Mouse (Mus musculus): Measurements from ENCODE around the gene Set. TPM values are rescaled to one million over a fixed set of nuclear protein-coding genes. Genes with fewer than 3 reads are reported as not detected.

The Set gene
- polyA plus RNA-seq, 1 experiment from 2014 or later: 147 TPM

GRCm38 (mm10) chr2:30091521-30091920, 34.3 kb downstream of the Set start:
- Histone ChIP-seq H3K9ac (no peak overlapping the region), H3K36me3 (replicated peaks) (peaks cover 17% of the 10 kb centered on the region), H3K27me3 (no peaks in the 10 kb centered on the region), H3K9me3 (replicated peaks) (no peaks in the 10 kb centered on the region), H3K27ac (replicated peaks) (no peak overlapping the region), H3K4me2 (no peak overlapping the region), H3K4me1 (replicated peaks) (peaks cover 35% of the 10 kb centered on the region), H3K4me3 (replicated peaks) (no peak overlapping the region)
- WGBS (ENCODE audit: insufficient replicate concordance): 89% methylated on average over 12 of the region's 12 CpGs
- no peak for ATAC-seq (ENCODE audit: insufficient read depth)

DNA sequence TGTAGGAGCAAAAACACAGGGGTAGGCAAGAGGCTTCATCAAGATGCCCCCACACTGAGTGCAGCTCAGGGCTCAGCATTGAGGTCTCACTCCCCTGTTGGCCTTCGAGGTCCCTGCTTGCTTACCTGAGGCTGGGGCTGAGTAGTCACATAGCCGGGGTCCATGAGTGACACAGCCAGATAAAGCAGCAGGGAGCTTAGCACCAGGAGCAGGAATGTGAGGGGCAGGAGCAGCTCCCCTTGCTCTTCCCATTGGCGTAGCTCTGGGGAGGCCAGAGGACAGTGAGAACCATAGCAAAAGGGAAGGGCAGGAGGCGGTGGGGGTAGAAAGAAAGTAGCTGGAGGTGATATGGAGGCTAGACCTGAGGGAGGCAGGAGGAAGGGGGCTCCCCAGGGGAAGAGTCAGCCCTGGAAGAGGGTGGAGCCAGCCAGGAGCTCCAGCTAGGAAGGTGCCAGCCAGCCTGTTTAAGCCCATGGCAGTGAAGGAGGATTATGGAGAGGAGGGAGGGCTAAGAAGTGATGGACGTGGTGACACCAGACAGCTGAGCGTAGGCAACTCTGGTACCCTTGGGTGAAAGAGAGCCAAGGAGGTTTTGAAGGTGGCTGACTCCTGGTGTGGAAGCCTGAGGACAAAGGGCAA, 35.2 kb downstream of the Set start:
- 47% methylated on average over 6 of the region's 6 CpGs for WGBS (ENCODE audit: insufficient replicate concordance)
- Histone ChIP-seq H3K9me3 (replicated peaks) (no peaks in the 10 kb centered on the region), H3K27me3 (no peaks in the 10 kb centered on the region), H3K4me2 (peak overlapping the region; percentile 90), H3K9ac (peak overlapping the region; percentile 82), H3K4me1 (replicated peaks) (peaks cover 35% of the 10 kb centered on the region), H3K36me3 (replicated peaks) (peaks cover 17% of the 10 kb centered on the region), H3K27ac (replicated peaks) (peak overlapping the region; percentile 82), H3K4me3 (replicated peaks) (peak overlapping the region; percentile 93)
- no peak for ATAC-seq (ENCODE audit: insufficient read depth)

DNA sequence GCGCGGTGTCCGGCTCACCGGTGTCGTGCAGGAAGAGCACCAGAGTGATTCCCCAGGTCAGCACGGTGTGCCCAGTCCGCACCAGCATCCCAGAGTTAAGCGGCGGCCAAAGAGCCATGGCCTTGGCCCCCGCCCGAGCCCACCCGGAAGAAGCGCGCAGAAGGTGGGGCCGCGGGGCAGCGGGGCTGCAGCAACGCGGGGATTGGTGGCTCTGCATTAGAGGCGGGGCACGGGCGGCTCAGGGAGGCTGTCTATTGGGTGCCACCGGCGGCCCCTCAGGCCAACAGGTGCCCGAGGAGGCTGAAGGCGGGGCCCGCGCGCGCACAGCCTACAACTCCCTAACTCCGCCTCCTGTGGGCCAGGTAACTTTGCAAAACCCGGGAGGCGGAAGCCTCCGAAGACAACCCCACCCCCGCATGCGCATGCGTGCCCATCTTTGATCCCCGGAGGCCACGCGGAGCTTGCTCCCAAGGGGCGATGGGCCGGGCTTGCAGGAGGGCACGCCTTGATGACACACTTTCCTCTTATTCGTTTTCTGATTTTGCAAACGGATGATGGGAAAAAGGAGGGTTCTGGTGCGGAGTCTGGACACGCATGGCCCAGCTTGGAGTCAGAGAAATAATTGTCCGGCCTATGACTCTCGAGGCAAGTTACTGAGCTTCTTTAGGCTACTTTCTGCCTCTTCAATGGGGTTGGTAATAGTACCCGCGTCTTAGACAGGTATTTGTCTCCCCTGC, 36.5 kb downstream of the Set start, which contains the start of gene Zdhhc12:
Gene Zdhhc12 (minus strand): TSS at position 178 of the 737 bp plus-strand sequence.
- H3K4me1 ChIP-seq (replicated peaks): peaks cover 35% of the 10 kb centered on the region
- H3K27ac ChIP-seq (replicated peaks): peak within 1 kb of the TSS; percentile 82
- under 1% methylated on average over 51 of the region's 51 CpGs for WGBS (ENCODE audit: insufficient replicate concordance)
- H3K4me2 ChIP-seq: peak within 1 kb of the TSS; percentile 90
- H3K9me3 ChIP-seq (replicated peaks): no peaks in the 10 kb centered on the region
- peak within 1 kb of the TSS; percentile 82 for H3K9ac ChIP-seq
- peak; percentile 98 for ATAC-seq (ENCODE audit: insufficient read depth)
- H3K36me3 ChIP-seq (replicated peaks): peaks cover 17% of the 10 kb centered on the region
- H3K4me3 ChIP-seq (replicated peaks): peak within 1 kb of the TSS; percentile 93
- no peaks in the 10 kb centered on the region for H3K27me3 ChIP-seq

- ATAC-seq (ENCODE audit: insufficient read depth): no peak; the same call in 1 of the 2 replicates
- 1% methylated on average over 13 of the region's 13 CpGs for WGBS (ENCODE audit: insufficient replicate concordance)
These were observed 37.0 kb downstream of the Set start for GRCm38 (mm10) chr2:30094208-30094588.

DNA sequence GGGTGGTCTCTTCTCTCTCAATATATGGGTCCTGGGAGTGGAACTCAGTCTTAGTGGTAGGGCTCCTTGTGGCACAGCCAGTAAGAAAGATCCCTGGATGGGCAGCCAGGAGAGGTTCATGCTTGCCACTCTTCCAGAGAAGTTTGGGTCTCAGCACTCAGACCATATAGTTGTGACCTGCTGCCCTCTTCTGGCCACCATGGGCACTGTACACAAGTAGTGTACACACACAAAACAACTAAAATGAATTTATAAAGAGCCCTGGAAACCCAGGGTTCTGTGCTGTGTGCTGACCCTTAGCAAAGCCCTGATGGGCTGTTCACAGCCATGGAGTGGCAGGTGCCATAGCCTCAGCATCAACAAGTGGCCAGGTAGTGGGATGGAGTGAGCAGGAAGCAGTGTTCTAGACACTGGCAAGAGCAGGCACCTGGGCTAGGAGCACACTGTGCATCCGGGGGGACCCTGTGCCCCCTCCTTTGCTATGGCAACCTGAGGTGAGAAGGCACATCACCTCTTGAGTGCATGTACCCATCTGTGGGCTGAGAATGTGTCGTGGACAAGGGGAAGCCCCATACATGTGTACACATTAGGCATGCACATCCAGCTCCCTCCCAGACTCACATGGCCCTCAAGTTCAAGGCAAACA, 38.8 kb downstream of the Set start:
- Histone ChIP-seq H3K9ac (no peak overlapping the region), H3K36me3 (replicated peaks) (peaks cover 11% of the 10 kb centered on the region; the same call in 1 of the 2 replicates), H3K9me3 (replicated peaks) (no peaks in the 10 kb centered on the region), H3K4me3 (replicated peaks) (no peak overlapping the region), H3K4me2 (no peak overlapping the region), H3K27ac (replicated peaks) (no peak overlapping the region), H3K27me3 (no peaks in the 10 kb centered on the region), H3K4me1 (replicated peaks) (peaks cover 51% of the 10 kb centered on the region)
- ATAC-seq (ENCODE audit: insufficient read depth): no peak
- 62% methylated on average over 2 of the region's 2 CpGs for WGBS (ENCODE audit: insufficient replicate concordance)

More at GRCm38 (mm10) chr2:30094208-30094588, 37.0 kb downstream of the Set start:
- no peaks in the 10 kb centered on the region for H3K27me3 ChIP-seq
- peaks cover 40% of the 10 kb centered on the region for H3K4me1 ChIP-seq (replicated peaks)
- peak overlapping the region; percentile 93 for H3K4me3 ChIP-seq (replicated peaks)
- H3K27ac ChIP-seq (replicated peaks): peak overlapping the region; percentile 72
- no peaks in the 10 kb centered on the region for H3K9me3 ChIP-seq (replicated peaks)
- H3K9ac ChIP-seq: peak overlapping the region; percentile 56
- peak overlapping the region; percentile 90 for H3K4me2 ChIP-seq
- peaks cover 17% of the 10 kb centered on the region for H3K36me3 ChIP-seq (replicated peaks)

DNA sequence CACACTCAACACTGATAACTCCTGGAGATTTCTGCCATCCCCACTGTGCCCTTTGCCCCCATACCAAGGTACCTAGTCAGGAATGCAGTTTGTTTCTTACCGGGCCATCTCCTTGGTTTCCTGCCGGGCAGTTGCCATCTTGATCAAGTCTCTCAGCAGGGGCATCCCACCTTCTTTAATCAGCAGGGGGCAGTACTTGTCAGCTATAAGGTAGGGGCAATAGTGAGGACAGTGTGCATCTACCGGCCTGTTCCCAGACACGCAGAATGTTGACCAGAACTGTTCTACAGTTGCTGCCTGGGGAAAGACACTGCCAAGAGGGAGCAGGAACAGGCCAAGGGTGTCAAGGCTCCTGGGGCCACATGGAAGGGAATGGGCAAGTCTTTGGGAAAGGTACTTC, 43.0 kb downstream of the Set start:
- no peak overlapping the region for H3K4me2 ChIP-seq
- H3K27ac ChIP-seq (replicated peaks): no peak overlapping the region
- H3K9me3 ChIP-seq (replicated peaks): no peaks in the 10 kb centered on the region
- no peak overlapping the region for H3K4me3 ChIP-seq (replicated peaks)
- H3K9ac ChIP-seq: no peak overlapping the region
- ATAC-seq (ENCODE audit: insufficient read depth): no peak
- peaks cover 21% of the 10 kb centered on the region for H3K4me1 ChIP-seq (replicated peaks)
- 51% methylated on average over 4 of the region's 4 CpGs for WGBS (ENCODE audit: insufficient replicate concordance)
- peaks cover 26% of the 10 kb centered on the region for H3K36me3 ChIP-seq (replicated peaks)
- H3K27me3 ChIP-seq: no peaks in the 10 kb centered on the region

DNA sequence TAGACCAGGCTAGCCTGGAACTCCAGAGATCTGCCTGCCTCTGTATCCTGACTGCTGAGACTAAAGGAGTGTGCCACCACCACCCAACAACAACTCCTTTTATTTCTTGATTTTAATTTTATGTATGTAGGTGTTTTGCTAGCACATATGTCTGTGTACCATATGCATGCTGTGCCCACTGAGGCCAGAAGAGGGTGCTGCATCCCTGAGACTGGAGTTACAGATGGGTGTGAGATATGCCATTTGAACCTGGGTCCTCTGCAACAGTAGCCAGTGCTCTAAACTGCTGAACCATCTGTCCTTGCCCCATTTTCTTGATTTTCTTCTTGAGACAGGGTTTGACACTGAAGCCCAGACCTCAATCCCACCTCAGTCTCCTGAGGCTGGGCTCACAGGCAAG, 49.2 kb downstream of the Set start:
- Histone ChIP-seq H3K4me3 (replicated peaks) (no peak overlapping the region), H3K9ac (no peak overlapping the region), H3K4me1 (replicated peaks) (peaks cover 17% of the 10 kb centered on the region), H3K9me3 (replicated peaks) (no peaks in the 10 kb centered on the region), H3K27ac (replicated peaks) (no peak overlapping the region), H3K4me2 (no peak overlapping the region), H3K27me3 (no peaks in the 10 kb centered on the region), H3K36me3 (replicated peaks) (peaks cover 45% of the 10 kb centered on the region)
- ATAC-seq (ENCODE audit: insufficient read depth): no peak

DNA sequence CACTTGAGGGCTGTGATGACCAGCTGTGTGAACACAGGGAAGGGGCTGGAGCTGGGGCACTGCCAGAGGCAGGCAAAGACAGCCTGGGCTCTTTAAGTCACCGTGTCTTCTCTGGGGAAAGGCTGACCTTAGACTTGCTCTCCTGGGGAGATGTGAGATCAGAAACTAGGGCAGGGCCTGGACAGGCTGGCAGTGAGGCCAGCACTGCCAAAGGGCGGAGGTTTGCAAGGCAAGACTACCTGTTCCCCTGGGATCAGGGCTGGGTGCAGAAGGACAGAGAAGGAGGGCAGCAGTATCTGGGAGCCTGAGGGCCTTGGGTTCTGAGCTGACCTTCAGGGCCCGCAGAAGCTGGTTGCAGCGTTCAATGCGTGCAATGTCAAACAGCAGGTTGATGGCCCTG, 50.5 kb downstream of the Set start:
- Histone ChIP-seq H3K27ac (replicated peaks) (no peak overlapping the region), H3K4me1 (replicated peaks) (peaks cover 30% of the 10 kb centered on the region), H3K4me2 (no peak overlapping the region), H3K27me3 (no peaks in the 10 kb centered on the region), H3K4me3 (replicated peaks) (no peak overlapping the region), H3K9me3 (replicated peaks) (no peaks in the 10 kb centered on the region), H3K9ac (no peak overlapping the region), H3K36me3 (replicated peaks) (peaks cover 40% of the 10 kb centered on the region)
- 84% methylated on average over 5 of the region's 5 CpGs for WGBS (ENCODE audit: insufficient replicate concordance)
- ATAC-seq (ENCODE audit: insufficient read depth): no peak

DNA sequence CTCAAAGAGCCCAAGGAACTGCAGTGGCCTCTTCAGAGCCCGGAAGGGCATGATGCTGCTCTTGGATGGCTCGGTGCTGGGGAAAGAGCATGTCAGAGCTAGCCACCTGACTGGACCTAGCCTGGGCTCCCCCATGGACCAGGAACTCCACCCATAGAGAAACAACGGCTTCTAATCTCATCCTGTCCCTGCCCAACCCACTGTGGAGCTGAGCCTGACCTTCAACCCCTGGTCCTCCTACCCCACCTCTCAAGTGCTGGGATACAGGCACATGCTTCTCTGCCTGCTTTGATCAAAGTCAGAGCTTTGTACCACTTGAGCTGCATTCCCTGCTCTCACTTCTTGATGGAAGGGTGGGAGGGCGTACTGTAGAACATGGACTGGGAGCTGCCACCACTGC, 51.1 kb downstream of the Set start:
- 66% methylated on average over 4 of the region's 4 CpGs for WGBS (ENCODE audit: insufficient replicate concordance)
- Histone ChIP-seq H3K27ac (replicated peaks) (no peak overlapping the region), H3K36me3 (replicated peaks) (peaks cover 38% of the 10 kb centered on the region), H3K4me1 (replicated peaks) (peaks cover 36% of the 10 kb centered on the region), H3K4me3 (replicated peaks) (no peak overlapping the region), H3K4me2 (no peak overlapping the region), H3K9me3 (replicated peaks) (no peaks in the 10 kb centered on the region), H3K9ac (no peak overlapping the region), H3K27me3 (no peaks in the 10 kb centered on the region)
- no peak for ATAC-seq (ENCODE audit: insufficient read depth)

DNA sequence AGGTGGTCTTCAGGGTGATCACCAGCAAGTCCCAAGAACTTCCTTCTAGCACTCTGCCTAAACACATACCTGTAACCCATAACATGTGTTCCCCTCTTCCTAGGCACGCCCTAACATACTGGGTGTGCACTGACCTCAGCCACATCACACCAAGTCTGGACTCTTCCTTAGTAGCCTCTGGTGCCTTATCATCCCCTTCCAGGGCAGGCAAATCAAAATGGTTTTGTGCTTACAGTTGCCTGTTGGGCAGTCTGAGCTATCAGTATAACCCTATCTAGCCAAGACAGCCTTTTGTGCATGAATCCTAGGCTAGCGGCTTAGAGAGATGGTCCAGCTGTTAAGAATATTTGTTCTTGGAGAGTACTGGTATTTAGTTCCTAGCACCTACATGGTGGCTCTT, 54.3 kb downstream of the Set start:
- Histone ChIP-seq H3K36me3 (replicated peaks) (peaks cover 26% of the 10 kb centered on the region), H3K4me2 (no peak overlapping the region), H3K4me3 (replicated peaks) (no peak overlapping the region), H3K27ac (replicated peaks) (no peak overlapping the region), H3K9me3 (replicated peaks) (no peaks in the 10 kb centered on the region), H3K4me1 (replicated peaks) (peaks cover 39% of the 10 kb centered on the region), H3K9ac (no peak overlapping the region), H3K27me3 (no peaks in the 10 kb centered on the region)
- ATAC-seq (ENCODE audit: insufficient read depth): peak; percentile 75
- WGBS (ENCODE audit: insufficient replicate concordance): 21% methylated on average over 2 of the region's 2 CpGs

GRCm38 (mm10) chr2:30112564-30112963, 55.4 kb downstream of the Set start:
- Histone ChIP-seq H3K4me2 (no peak overlapping the region), H3K27me3 (no peaks in the 10 kb centered on the region), H3K9me3 (replicated peaks) (no peaks in the 10 kb centered on the region), H3K9ac (no peak overlapping the region), H3K27ac (replicated peaks) (no peak overlapping the region), H3K36me3 (replicated peaks) (peaks cover 21% of the 10 kb centered on the region), H3K4me3 (replicated peaks) (no peak overlapping the region), H3K4me1 (replicated peaks) (peaks cover 39% of the 10 kb centered on the region)
- no peak for ATAC-seq (ENCODE audit: insufficient read depth)
- 29% methylated on average over 5 of the region's 5 CpGs for WGBS (ENCODE audit: insufficient replicate concordance)

All from liver, embryonic 15.5 days (tissue).